Mouse (Mus musculus) forebrain, embryonic 16.5 days (tissue): ENCODE measurements around the gene Ppib. TPM values are rescaled to one million over a fixed set of nuclear protein-coding genes. Genes with fewer than 3 reads are reported as not detected.

ENCODE experiments used
- ATAC-seq: fragments of 200-750 bp; cut with Nextera tagmentation; 2 replicates; pipeline ENCODE4 v1.8.0; 2017; ENCODE audit warnings: mild to moderate bottlenecking, moderate library complexity
- H3K27ac ChIP-seq: fragments of 300-500 bp; sonication (generic); 2 replicates; pipeline ENCODE4 v1.5.1; 2014; ENCODE audit warnings: low read length, control low read depth
- H3K27me3 ChIP-seq: fragments of 300-500 bp; sonication (generic); replicated peaks from 2 replicates; pipeline ENCODE4 v1.6.1; 2014; ENCODE audit warnings: low read length; ENCODE audit not compliant: control insufficient read depth, insufficient read depth
- H3K36me3 ChIP-seq: fragments of 300-500 bp; sonication (generic); 2 replicates; pipeline ENCODE4 v1.6.1; 2014; ENCODE audit not compliant: control insufficient read depth, insufficient read depth
- H3K4me1 ChIP-seq: fragments of 300-500 bp; sonication (generic); replicated peaks from 2 replicates; pipeline ENCODE4 v1.6.1; 2014; ENCODE audit warnings: low read length; ENCODE audit not compliant: control insufficient read depth, insufficient read depth
- H3K4me2 ChIP-seq: fragments of 300-500 bp; sonication (generic); 2 replicates; pipeline ENCODE4 v1.6.1; 2014; ENCODE audit warnings: mild to moderate bottlenecking, low read length, control low read depth
- H3K4me3 ChIP-seq: fragments of 300-500 bp; sonication (generic); replicated peaks from 2 replicates; pipeline ENCODE4 v1.5.1; 2014; ENCODE audit warnings: mild to moderate bottlenecking, low read length, control low read depth
- H3K9ac ChIP-seq: fragments of 300-500 bp; sonication (generic); replicated peaks from 2 replicates; pipeline ENCODE4 v1.6.1; 2014; ENCODE audit warnings: low read depth, low read length, control low read depth
- H3K9me3 ChIP-seq: fragments of 300-500 bp; sonication (generic); 2 replicates; pipeline ENCODE4 v1.6.1; 2016; ENCODE audit warnings: low read length; ENCODE audit not compliant: control insufficient read depth
- WGBS: fragments of 180-500 bp; shearing (Covaris S2); extraction: QIAGEN DNeasy Blood & Tissue Kit; methylation state at CpG from one replicate; pipeline ENCODE4 v1.1.7; 2014; 5-methylcytosine and 5-hydroxymethylcytosine counted together
- polyA plus RNA-seq: library from polyadenylated mRNA; unstranded; fragments of >200 nt; fragmentation: Nextera tagmentation; extraction: Ambion mirVana; gene quantifications from 2 replicates; pipeline ENCODE4 v1.2.1, GENCODE M21; 2015

The Ppib gene
- polyA plus RNA-seq = 325 and 326 TPM in 2 replicates

DNA sequence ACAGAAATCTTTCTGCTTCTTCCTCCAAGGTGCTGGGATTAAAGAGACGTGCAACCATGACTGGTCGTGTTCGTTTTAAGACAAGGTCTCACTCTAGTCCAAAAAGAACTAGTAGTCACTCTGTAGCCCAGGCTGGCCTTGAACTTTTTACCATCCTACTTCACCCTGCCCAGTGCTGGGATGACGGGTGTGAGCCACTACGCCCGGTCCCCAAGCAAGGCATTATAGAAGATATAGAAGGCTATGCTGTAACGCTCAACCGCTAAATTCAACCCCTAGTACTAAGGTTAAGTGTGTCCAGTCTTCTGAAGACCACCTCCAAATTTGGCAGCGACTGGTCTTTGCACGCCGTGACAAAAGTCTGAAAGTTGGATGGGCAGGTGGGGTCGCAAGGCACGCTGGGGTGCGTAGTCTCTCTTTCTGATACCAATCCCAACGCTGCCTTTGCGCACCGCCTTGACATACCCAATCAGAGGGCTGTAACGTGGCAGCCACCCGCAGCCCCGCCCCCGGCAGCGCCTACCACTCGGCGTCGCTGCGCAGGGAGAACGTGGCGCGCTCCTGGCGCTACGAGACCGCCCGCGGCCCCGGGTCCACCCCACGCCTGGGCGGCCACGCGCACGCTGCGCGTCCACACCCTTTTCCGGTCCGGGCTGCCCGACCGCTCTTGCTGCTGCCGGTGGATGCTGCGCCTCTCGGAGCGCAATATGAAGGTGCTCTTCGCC, at the start of gene Ppib:
Gene Ppib, plus strand, starts transcription at position 640 of the 725 bp plus-strand sequence.
- Histone ChIP-seq H3K27me3 (no peaks in the 10 kb centered on the region), H3K36me3 (peaks cover 6% of the 10 kb centered on the region; the same call in 1 of the 2 replicates), H3K4me2 (peak within 1 kb of the TSS; percentile 86), H3K4me1 (peaks cover 17% of the 10 kb centered on the region), H3K9me3 (no peaks in the 10 kb centered on the region), H3K9ac (peak within 1 kb of the TSS; percentile 94), H3K4me3 (peak within 1 kb of the TSS; percentile 91), H3K27ac (peak within 1 kb of the TSS; percentile 85)
- WGBS = 2% methylated on average over 51 of the region's 51 CpGs
- ATAC-seq = peak; percentile 99

DNA sequence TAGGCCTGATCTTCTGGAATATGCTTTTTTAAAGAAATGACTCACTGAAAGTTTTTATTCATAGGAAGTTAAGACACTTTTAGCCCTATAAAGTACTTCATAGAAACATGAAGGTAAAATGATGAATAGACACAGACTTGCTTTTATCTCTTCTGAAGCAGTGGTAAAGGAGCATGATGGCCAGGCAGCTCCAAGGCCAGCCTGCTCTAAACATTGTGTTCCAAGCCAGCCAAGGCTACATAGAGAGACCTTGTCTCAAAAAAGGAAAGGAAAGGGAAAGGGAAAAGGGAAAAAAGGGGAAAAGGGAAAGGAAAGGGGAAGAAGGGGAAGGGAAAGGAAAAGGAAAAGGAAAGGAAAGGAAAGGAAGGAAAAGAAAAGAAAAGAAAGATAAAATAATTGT, 39.4 kb upstream of the Ppib start:
- no peak overlapping the region for H3K27ac ChIP-seq
- H3K9ac ChIP-seq = no peak overlapping the region
- no peaks in the 10 kb centered on the region for H3K4me1 ChIP-seq
- ATAC-seq = no peak
- no peak overlapping the region for H3K4me2 ChIP-seq
- H3K9me3 ChIP-seq = no peaks in the 10 kb centered on the region
- no peaks in the 10 kb centered on the region; the same call in 1 of the 2 replicates for H3K36me3 ChIP-seq
- no peak overlapping the region for H3K4me3 ChIP-seq
- no peaks in the 10 kb centered on the region for H3K27me3 ChIP-seq

DNA sequence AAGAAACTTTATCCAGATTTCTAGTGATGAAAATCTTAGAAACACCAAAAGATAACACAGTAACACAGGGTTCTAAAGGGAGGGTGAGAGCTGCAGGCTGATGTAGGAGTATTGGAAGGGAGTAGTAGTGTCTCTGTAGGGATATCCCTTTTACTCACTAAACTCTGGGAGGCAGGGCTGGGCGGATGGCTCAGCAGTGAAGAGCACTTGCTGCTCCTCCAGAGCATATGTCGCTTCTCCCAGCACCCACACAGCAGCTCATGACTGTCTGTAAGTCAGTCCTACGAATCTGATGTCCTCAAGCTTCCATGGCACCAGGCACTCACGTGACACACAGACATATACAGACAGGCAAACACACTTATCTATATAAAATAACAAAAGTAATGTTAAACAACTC, 21.9 kb upstream of the Ppib start:
- Histone ChIP-seq H3K4me1 (no peaks in the 10 kb centered on the region), H3K27me3 (no peaks in the 10 kb centered on the region)
- 88% methylated on average over 4 of the region's 4 CpGs for WGBS

DNA sequence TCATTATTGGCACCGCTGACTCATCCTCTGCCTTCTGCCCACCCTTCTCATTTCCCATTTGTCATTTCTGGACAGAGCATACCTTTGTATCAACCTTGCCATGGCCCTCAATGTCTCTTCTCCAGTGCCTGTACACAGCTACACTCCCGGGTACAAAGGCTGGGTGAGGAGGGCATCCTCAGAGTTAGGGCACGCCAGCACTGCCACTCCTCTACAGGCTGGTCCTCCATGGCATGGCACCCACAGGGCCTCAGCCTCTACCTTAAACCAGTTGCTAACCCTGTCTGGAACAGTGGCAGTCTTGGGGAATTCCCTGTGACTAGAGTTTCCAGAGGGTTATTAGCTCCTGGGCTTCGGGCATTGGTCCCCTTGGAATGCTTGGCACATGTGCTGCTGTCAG, 21.4 kb upstream of the Ppib start:
- 92% methylated on average over 4 of the region's 4 CpGs for WGBS
- no peaks in the 10 kb centered on the region for H3K27me3 ChIP-seq
- H3K4me2 ChIP-seq = no peak overlapping the region
- no peak overlapping the region for H3K9ac ChIP-seq
- H3K4me3 ChIP-seq = no peak overlapping the region
- ATAC-seq = no peak
- no peak overlapping the region for H3K27ac ChIP-seq
- H3K36me3 ChIP-seq = peaks cover 6% of the 10 kb centered on the region
- H3K4me1 ChIP-seq = no peaks in the 10 kb centered on the region
- no peaks in the 10 kb centered on the region for H3K9me3 ChIP-seq

More for the DNA sequence above, 21.9 kb upstream of the Ppib start:
- Histone ChIP-seq H3K9ac (no peak overlapping the region), H3K27ac (no peak overlapping the region), H3K36me3 (peaks cover 6% of the 10 kb centered on the region), H3K9me3 (no peaks in the 10 kb centered on the region), H3K4me3 (no peak overlapping the region), H3K4me2 (no peak overlapping the region)
- no peak for ATAC-seq

- H3K4me2 ChIP-seq = no peak overlapping the region
- H3K27ac ChIP-seq = no peak overlapping the region
- no peak overlapping the region for H3K9ac ChIP-seq
- H3K36me3 ChIP-seq = peaks cover 6% of the 10 kb centered on the region
- no peaks in the 10 kb centered on the region for H3K27me3 ChIP-seq
- no peak overlapping the region for H3K4me3 ChIP-seq
- 84% methylated on average over 4 of the region's 4 CpGs for WGBS
- no peak for ATAC-seq
- H3K9me3 ChIP-seq = no peaks in the 10 kb centered on the region
- no peaks in the 10 kb centered on the region for H3K4me1 ChIP-seq
Measured at GRCm38 (mm10) chr9:66039290-66039689, 20.7 kb upstream of the Ppib start.

DNA sequence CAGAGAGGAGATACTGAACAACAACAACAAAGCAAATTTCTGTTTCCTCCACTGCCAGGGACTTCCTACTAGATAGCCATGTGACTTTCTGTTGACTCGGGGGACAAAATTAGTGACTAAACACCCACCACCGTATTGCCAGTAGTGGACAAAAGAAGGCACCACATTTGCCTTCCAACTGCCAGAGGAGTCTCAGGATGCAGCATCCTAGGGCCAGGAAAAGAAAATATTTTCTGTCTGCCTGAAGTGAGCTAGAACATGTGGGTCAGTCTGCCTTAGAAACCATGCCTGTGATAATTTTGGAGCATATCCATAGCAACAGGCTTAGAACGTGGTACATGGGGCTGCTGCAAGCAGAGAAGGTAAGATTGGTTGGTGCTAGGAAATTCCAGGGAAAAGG, 19.2 kb upstream of the Ppib start:
- no peaks in the 10 kb centered on the region for H3K27me3 ChIP-seq
- H3K27ac ChIP-seq = no peak overlapping the region
- no peak overlapping the region for H3K4me3 ChIP-seq
- WGBS = 86% methylated on average over 3 of the region's 3 CpGs
- ATAC-seq = no peak
- H3K9me3 ChIP-seq = no peaks in the 10 kb centered on the region
- no peaks in the 10 kb centered on the region for H3K4me1 ChIP-seq
- H3K36me3 ChIP-seq = peaks cover under 1% of the 10 kb centered on the region
- H3K9ac ChIP-seq = no peak overlapping the region
- no peak overlapping the region for H3K4me2 ChIP-seq

DNA sequence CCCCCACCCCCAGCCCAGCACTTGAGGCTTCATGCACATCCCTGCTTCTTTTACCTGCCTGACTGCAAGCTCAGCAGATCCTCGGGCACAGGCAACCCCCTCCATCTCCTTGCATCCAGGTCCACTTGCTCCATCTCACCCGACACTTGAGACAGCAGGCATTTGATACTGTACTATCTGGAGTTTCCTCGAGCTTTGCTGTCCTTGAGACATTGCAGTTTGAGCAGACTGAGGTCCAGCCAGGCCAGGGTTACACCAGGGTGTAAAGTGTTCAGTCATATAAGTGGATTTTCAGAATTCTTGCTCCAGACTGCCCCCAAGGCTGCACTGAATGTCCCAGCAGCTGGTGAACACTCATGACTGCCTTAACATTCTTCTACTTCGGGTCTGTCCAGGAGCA, 17.7 kb upstream of the Ppib start:
- Histone ChIP-seq H3K36me3 (no peaks in the 10 kb centered on the region; the same call in 1 of the 2 replicates), H3K4me1 (no peaks in the 10 kb centered on the region), H3K9ac (no peak overlapping the region), H3K27me3 (no peaks in the 10 kb centered on the region), H3K4me3 (no peak overlapping the region), H3K9me3 (no peaks in the 10 kb centered on the region), H3K4me2 (no peak overlapping the region), H3K27ac (no peak overlapping the region)
- no peak for ATAC-seq
- WGBS = 88% methylated on average over 4 of the region's 4 CpGs

GRCm38 (mm10) chr9:66043241-66043640, 16.8 kb upstream of the Ppib start:
- WGBS = 98% methylated on average over 3 of the region's 3 CpGs
- Histone ChIP-seq H3K9me3 (no peaks in the 10 kb centered on the region), H3K4me3 (no peak overlapping the region), H3K36me3 (no peaks in the 10 kb centered on the region; the same call in 1 of the 2 replicates), H3K4me1 (no peaks in the 10 kb centered on the region), H3K27me3 (no peaks in the 10 kb centered on the region), H3K9ac (no peak overlapping the region), H3K4me2 (no peak overlapping the region), H3K27ac (no peak overlapping the region)
- ATAC-seq = no peak

DNA sequence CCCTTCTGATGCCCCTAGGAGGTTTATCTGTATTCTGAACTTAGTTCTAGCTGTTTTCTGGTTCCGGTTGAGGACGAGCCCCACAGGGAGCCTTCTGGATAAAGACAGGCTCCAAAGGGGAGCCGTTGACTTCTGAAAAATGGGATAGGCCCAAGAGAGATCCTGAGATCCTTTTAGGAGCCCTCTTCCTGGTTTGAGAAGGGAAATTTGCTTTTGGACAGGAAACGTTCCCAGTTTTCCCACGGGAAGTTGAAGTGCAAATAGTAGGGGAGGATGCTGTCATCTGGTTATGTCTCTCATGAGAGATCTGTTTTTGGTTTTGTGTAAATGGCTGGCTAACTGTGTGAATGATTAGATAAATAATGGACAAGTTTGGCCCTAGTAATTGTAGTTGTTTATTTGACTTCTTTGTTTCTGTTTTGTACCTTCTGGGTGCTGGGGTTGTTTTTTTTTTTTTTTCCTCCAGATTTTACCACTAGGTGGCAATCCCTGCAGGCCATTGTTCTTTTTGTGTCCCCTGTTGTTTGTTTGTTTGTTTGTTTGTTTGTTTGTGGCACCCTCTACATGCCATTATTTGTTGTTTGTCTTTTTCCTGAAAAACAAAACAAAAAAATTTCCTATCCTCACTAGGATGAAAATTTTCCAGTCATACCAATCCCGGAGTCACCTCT, 10.0 kb upstream of the Ppib start:
- 71% methylated on average over 6 of the region's 6 CpGs for WGBS
- Histone ChIP-seq H3K27me3 (no peaks in the 10 kb centered on the region), H3K4me3 (no peak overlapping the region), H3K9me3 (no peaks in the 10 kb centered on the region), H3K27ac (no peak overlapping the region), H3K36me3 (no peaks in the 10 kb centered on the region), H3K4me1 (no peaks in the 10 kb centered on the region), H3K9ac (no peak overlapping the region), H3K4me2 (no peak overlapping the region)
- ATAC-seq = no peak
